Mouse (Mus musculus): Measurements from ENCODE around the gene Ctsh.

- no peak for TF ChIP-seq CTCF (conservative IDR thresholded peaks at IDR 0.05; ENCODE audit: low read length)
- TF ChIP-seq NANOG (IDR thresholded peaks at IDR 0.05; ENCODE audit: borderline replicate concordance, low read length) = no peak
Measured at GRCm38 (mm10) chr9:90014649-90015048, 39.3 kb upstream of the Ctsh start.
